Mouse (Mus musculus): ENCODE data around the gene Pdcd4. TPM values are rescaled to one million over a fixed set of nuclear protein-coding genes. Genes with fewer than 3 reads are reported as not detected.

The Pdcd4 gene
- 88.7 and 94.2 TPM in 2 replicates for polyA plus RNA-seq (2016; fragmentation: Nextera tagmentation; extraction: Ambion mirVana)

DNA sequence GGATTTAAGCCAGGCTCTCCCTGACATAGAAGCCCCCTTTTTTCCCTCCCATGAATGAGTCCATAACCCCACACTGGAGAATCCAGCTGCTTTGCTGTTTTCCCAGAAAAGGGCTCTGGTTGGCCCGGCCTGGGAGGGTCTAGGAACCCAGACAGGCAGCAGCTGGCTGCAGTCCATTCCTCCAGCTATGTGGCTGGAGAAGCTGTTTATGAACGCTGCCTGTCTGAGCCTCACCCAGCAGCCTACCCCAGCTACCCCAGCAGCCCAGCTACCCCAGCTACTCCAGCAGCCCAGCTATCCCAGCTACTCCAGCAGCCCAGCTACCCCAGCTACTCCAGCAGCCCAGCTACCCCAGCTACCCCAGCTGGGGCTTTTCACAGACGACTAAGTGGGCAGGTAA lies at the start of gene Pdcd4:
Gene Pdcd4 (plus strand): TSS at position 171 of the 400 bp plus-strand sequence.
- Histone ChIP-seq H3K36me3 (no peaks in the 10 kb centered on the region), H3K4me1 (0 out of 2 replicates have a peak, but pooled peaks cover 5% of the 10 kb centered on the region), H3K9ac (replicated peaks) (no peak within 1 kb of the TSS), H3K27me3 (no peaks in the 10 kb centered on the region), H3K9me3 (no peaks in the 10 kb centered on the region), H3K4me2 (replicated peaks) (no peak within 1 kb of the TSS), H3K4me3 (no peak within 1 kb of the TSS), H3K27ac (replicated peaks) (no peak within 1 kb of the TSS)
- WGBS: 66% methylated on average over 3 of the region's 3 CpGs
- no peak for ATAC-seq (ENCODE audit: low FRiP score, low read depth)

DNA sequence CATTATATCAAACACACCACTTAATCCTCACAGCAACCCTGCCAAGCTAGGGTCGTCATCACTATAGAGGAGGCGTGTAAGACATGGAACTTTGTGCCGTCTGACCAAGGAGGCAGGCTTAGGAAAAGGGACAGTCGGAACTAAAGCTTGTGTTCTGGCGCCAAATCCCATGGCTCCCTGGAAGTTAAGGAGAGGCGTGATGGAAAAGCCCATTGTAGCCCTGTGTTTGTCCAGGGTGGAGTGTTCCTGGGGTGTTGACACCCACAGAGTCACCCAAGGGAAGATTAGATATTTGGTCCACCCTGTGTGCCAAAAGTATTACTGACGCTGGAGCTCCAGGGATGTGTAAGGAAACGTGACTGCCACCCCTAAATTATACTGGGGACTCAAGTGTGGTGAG lies 48.1 kb upstream of the Pdcd4 start:
- H3K4me2 ChIP-seq (replicated peaks): no peak overlapping the region
- no peak overlapping the region for H3K27ac ChIP-seq (replicated peaks)
- H3K9ac ChIP-seq (replicated peaks): no peak overlapping the region
- no peak overlapping the region for H3K4me3 ChIP-seq
- 90% methylated on average over 8 of the region's 8 CpGs for WGBS
- peaks cover 8% of the 10 kb centered on the region for H3K4me1 ChIP-seq
- no peaks in the 10 kb centered on the region for H3K27me3 ChIP-seq
- H3K9me3 ChIP-seq: no peaks in the 10 kb centered on the region
- ATAC-seq (ENCODE audit: low FRiP score, low read depth): no peak
- H3K36me3 ChIP-seq: no peaks in the 10 kb centered on the region

DNA sequence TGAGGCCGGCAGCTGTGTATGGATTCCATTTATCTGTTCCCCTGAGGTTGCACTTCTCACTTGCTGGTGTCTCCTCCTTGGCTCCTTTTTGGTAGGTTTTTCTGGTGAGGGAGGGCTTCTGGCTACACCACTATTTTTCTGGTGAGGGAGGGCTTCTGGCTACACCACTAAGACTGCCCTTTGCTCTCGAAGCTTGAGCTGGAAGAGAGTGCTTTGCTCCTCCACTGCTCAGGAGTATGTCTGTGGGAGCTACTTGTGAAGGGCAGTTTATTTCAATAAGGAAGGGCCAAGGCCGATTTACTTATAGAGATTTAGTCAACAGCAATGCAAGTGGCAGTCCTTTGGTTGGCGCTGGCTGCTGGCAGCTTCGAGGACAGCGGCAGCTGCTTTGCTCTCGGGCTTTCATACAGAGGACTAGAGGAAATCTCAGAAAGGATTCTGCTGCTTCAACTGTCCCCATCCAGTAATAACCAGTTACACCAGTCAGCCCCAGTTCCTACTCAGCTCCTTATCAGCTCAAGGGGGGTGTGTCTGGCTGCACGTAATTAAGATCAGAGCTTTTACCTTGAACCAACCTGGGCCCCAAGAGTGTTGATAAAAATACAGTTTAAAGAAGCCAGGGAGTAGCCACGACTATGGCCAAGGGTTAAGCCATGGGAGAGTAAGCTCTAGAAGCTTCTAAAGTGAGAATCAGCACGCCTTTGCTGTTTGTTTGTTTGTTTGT lies 43.6 kb upstream of the Pdcd4 start:
- H3K36me3 ChIP-seq: no peaks in the 10 kb centered on the region
- 86% methylated on average over 10 of the region's 10 CpGs for WGBS

GRCm38 (mm10) chr19:53850166-53850922 lies 41.7 kb upstream of the Pdcd4 start:
- Histone ChIP-seq H3K4me3 (no peak overlapping the region), H3K36me3 (no peaks in the 10 kb centered on the region), H3K4me1 (peaks cover 45% of the 10 kb centered on the region), H3K9ac (replicated peaks) (no peak overlapping the region), H3K9me3 (no peaks in the 10 kb centered on the region), H3K27ac (replicated peaks) (peak overlapping the region; percentile 25; the same call in 1 of the 2 replicates), H3K27me3 (0 out of 2 replicates have a peak, but pooled peaks cover under 1% of the 10 kb centered on the region), H3K4me2 (replicated peaks) (no peak overlapping the region)
- 72% methylated on average over 18 of the region's 18 CpGs for WGBS
- ATAC-seq (ENCODE audit: low FRiP score, low read depth): no peak

More for the DNA sequence above, 43.6 kb upstream of the Pdcd4 start:
- no peak overlapping the region for H3K9ac ChIP-seq (replicated peaks)
- no peaks in the 10 kb centered on the region for H3K27me3 ChIP-seq
- no peak for ATAC-seq (ENCODE audit: low FRiP score, low read depth)
- no peak overlapping the region for H3K27ac ChIP-seq (replicated peaks)
- no peak overlapping the region for H3K4me3 ChIP-seq
- no peaks in the 10 kb centered on the region for H3K9me3 ChIP-seq
- peaks cover 36% of the 10 kb centered on the region for H3K4me1 ChIP-seq
- H3K4me2 ChIP-seq (replicated peaks): no peak overlapping the region

GRCm38 (mm10) chr19:53851352-53851751 lies 40.7 kb upstream of the Pdcd4 start:
- Histone ChIP-seq H3K36me3 (no peaks in the 10 kb centered on the region), H3K4me2 (replicated peaks) (no peak overlapping the region), H3K9ac (replicated peaks) (no peak overlapping the region), H3K9me3 (no peaks in the 10 kb centered on the region), H3K4me1 (peaks cover 51% of the 10 kb centered on the region), H3K4me3 (no peak overlapping the region), H3K27me3 (0 out of 2 replicates have a peak, but pooled peaks cover 3% of the 10 kb centered on the region), H3K27ac (replicated peaks) (peak overlapping the region; percentile 88)
- WGBS: 86% methylated on average over 13 of the region's 13 CpGs
- no peak for ATAC-seq (ENCODE audit: low FRiP score, low read depth)

DNA sequence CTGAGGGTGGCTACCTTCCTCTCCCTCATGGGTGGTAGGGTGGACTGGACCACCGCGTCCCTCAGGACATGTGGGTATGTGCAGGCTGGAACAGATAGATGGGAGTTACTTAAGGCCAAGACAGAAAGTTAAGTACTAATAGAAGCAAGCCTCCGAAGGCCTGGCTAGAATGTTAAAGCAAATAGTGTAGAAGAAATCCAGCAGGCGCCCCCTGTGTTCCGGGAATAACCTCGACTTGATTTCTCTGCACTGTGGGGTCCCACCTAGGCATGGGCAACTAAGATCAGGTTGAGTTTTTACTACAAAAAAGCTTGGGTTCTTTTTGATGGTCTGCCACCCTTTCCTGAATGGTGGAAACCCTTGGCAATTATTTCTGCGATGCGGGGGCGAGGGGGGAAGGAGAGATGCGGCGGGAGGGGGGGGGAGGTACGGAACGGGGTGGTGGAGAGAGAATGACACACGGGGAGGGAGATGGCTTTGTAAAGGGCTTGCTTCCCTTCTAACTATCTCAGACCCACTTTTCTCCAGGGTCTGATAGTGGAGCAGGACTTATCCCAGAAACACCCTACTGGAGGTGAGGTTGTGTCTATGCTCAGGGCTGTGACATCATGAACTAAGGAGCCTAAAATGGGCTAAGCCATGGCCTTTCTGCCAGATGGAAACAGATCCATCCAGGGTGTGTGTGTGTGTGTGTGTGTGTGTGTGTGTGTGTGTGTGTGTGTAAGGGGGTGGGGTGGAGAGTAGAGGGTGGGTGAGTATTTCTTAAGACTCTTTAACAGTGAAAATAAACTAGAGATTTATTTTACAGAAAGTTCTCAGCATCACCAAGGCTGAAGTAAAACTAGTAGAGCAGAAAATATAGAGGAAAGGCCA lies 40.0 kb upstream of the Pdcd4 start:
- peaks cover 51% of the 10 kb centered on the region for H3K4me1 ChIP-seq
- H3K4me2 ChIP-seq (replicated peaks): peak overlapping the region; percentile 46
- peak; percentile 44 for ATAC-seq (ENCODE audit: low FRiP score, low read depth)
- H3K9ac ChIP-seq (replicated peaks): no peak overlapping the region
- 71% methylated on average over 14 of the region's 14 CpGs for WGBS
- 0 out of 2 replicates have a peak, but pooled peaks cover 3% of the 10 kb centered on the region for H3K27me3 ChIP-seq
- no peaks in the 10 kb centered on the region for H3K36me3 ChIP-seq
- H3K27ac ChIP-seq (replicated peaks): peak overlapping the region; percentile 88
- H3K9me3 ChIP-seq: no peaks in the 10 kb centered on the region
- no peak overlapping the region for H3K4me3 ChIP-seq

- Histone ChIP-seq H3K9ac (replicated peaks) (no peak overlapping the region), H3K9me3 (no peaks in the 10 kb centered on the region), H3K27ac (replicated peaks) (peak overlapping the region; percentile 88), H3K4me3 (0 out of 2 replicates have a peak overlapping the region, but pooled peaks have one; percentile 14), H3K4me1 (peaks cover 53% of the 10 kb centered on the region), H3K4me2 (replicated peaks) (peak overlapping the region; percentile 46), H3K36me3 (no peaks in the 10 kb centered on the region), H3K27me3 (0 out of 2 replicates have a peak, but pooled peaks cover 3% of the 10 kb centered on the region)
- WGBS: 19% methylated on average over 15 of the region's 15 CpGs
- ATAC-seq (ENCODE audit: low FRiP score, low read depth): peak; percentile 86
Observed at GRCm38 (mm10) chr19:53852699-53853451, 39.2 kb upstream of the Pdcd4 start.

DNA sequence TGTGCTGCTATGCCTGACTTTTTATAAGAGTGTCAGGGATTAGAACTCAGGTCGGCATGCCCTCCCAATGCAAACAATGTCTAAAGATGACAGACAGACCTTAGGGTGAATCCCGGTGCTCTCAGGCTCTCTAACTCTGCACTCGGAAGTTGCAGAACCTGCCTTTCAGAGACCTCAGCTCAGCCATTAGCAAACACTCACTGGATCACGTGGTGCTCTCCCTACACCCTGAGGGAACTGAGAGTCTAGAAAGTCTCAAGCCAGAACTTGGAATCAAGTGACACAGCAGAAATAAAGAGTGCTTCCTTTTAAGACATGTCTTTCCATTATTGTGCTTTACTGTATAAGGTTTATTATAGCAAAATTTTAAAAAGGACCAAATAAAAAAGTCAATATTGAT lies 37.1 kb upstream of the Pdcd4 start:
- peaks cover 68% of the 10 kb centered on the region for H3K4me1 ChIP-seq
- no peak overlapping the region for H3K27ac ChIP-seq (replicated peaks)

GRCm38 (mm10) chr19:53855781-53856180 lies 36.2 kb upstream of the Pdcd4 start:
- Histone ChIP-seq H3K9ac (replicated peaks) (no peak overlapping the region), H3K27ac (replicated peaks) (no peak overlapping the region), H3K27me3 (peaks cover 12% of the 10 kb centered on the region; the same call in 1 of the 2 replicates), H3K9me3 (no peaks in the 10 kb centered on the region), H3K36me3 (no peaks in the 10 kb centered on the region), H3K4me2 (replicated peaks) (no peak overlapping the region), H3K4me3 (no peak overlapping the region), H3K4me1 (peaks cover 61% of the 10 kb centered on the region)
- 86% methylated on average over 5 of the region's 5 CpGs for WGBS
- ATAC-seq (ENCODE audit: low FRiP score, low read depth): no peak

More for the DNA sequence above, 37.1 kb upstream of the Pdcd4 start:
- Histone ChIP-seq H3K9me3 (no peaks in the 10 kb centered on the region), H3K4me3 (no peak overlapping the region), H3K27me3 (peaks cover 12% of the 10 kb centered on the region; the same call in 1 of the 2 replicates), H3K4me2 (replicated peaks) (no peak overlapping the region), H3K9ac (replicated peaks) (no peak overlapping the region), H3K36me3 (no peaks in the 10 kb centered on the region)
- WGBS: 83% methylated on average over 4 of the region's 4 CpGs
- ATAC-seq (ENCODE audit: low FRiP score, low read depth): no peak

GRCm38 (mm10) chr19:53856794-53857193 lies 35.2 kb upstream of the Pdcd4 start:
- H3K27ac ChIP-seq (replicated peaks): no peak overlapping the region
- ATAC-seq (ENCODE audit: low FRiP score, low read depth): no peak
- H3K4me1 ChIP-seq: peaks cover 51% of the 10 kb centered on the region

GRCm38 (mm10) chr19:53857962-53858361 lies 34.1 kb upstream of the Pdcd4 start:
- Histone ChIP-seq H3K27ac (replicated peaks) (no peak overlapping the region), H3K27me3 (peaks cover 12% of the 10 kb centered on the region; the same call in 1 of the 2 replicates), H3K4me2 (replicated peaks) (no peak overlapping the region), H3K4me3 (no peak overlapping the region), H3K4me1 (peaks cover 39% of the 10 kb centered on the region), H3K9ac (replicated peaks) (no peak overlapping the region), H3K9me3 (no peaks in the 10 kb centered on the region), H3K36me3 (no peaks in the 10 kb centered on the region)
- WGBS: 76% methylated on average over 6 of the region's 6 CpGs
- no peak; the same call in 1 of the 2 replicates for ATAC-seq (ENCODE audit: low FRiP score, low read depth)

More at GRCm38 (mm10) chr19:53856794-53857193, 35.2 kb upstream of the Pdcd4 start:
- Histone ChIP-seq H3K4me3 (no peak overlapping the region), H3K4me2 (replicated peaks) (no peak overlapping the region), H3K9me3 (no peaks in the 10 kb centered on the region), H3K27me3 (peaks cover 12% of the 10 kb centered on the region; the same call in 1 of the 2 replicates), H3K9ac (replicated peaks) (no peak overlapping the region), H3K36me3 (no peaks in the 10 kb centered on the region)
- WGBS: 80% methylated on average over 9 of the region's 9 CpGs
